Mouse (Mus musculus) adrenal gland, postnatal 14 days (tissue): ENCODE data around the gene Gramd1b. TPM values are rescaled to one million over a fixed set of nuclear protein-coding genes. Genes with fewer than 3 reads are reported as not detected.
A peak's percentile ranks its signal among the peaks of the same experiment; 100 is the strongest.

ENCODE experiments used
- DNase-seq: peaks from one replicate; pipeline ENCODE4 v3.0.0; 2021; ENCODE audit warnings: mixed read lengths
- total RNA-seq: library from RNA; stranded (reverse); gene quantifications from 2 replicates; pipeline ENCODE4 v1.2.3, GENCODE M21; 2021

Gramd1b gene
- total RNA-seq, 1 experiment from 2014 or later, result 489 TPM

DNA sequence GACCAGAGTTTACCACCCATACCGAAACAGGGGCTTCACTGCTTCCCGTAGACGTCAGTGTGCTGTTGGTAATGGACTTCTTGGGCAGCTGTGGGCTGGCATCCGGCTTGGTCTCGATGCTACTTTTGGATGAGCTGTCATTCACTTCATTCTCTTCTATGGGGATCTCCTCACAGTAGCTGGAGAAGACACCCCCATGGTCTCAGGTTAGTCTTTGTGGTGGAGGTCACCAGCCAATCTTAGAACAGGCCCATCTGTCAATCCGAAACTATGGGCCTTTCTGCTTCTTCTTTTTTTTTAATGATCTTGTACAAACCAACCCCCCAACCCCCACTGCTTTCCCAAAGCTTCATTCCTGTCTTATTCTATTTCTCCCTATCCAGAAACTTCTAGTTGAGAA lies 221.3 kb downstream of the Gramd1b start:
- DNase-seq, result no peak

- no peak for DNase-seq
These were observed 223.9 kb downstream of the Gramd1b start for GRCm38 (mm10) chr9:40307311-40307710.

DNA sequence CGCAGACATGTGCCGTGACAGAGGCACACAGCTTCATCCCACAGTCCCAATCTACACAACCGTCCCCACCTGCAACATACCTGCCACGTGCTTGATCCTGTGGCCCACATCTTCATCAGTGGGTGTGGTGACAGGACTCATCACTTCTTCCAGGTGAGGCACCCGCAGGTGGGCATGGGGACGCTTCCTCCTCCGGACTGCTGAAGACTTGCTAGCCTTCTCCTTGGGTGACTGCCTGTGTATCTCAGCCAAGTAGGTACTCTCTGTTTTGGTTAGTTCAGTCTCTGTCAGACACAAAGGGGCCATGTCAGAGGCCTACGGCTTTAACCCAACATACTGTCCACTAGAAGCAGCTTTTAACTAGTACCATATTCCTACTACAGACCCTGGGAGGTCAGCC lies 226.9 kb downstream of the Gramd1b start:
- DNase-seq, result no peak

GRCm38 (mm10) chr9:40302375-40302774 lies 228.8 kb downstream of the Gramd1b start:
- DNase-seq, result no peak

GRCm38 (mm10) chr9:40301475-40301874 lies 229.7 kb downstream of the Gramd1b start:
- peak; percentile 57 for DNase-seq

DNA sequence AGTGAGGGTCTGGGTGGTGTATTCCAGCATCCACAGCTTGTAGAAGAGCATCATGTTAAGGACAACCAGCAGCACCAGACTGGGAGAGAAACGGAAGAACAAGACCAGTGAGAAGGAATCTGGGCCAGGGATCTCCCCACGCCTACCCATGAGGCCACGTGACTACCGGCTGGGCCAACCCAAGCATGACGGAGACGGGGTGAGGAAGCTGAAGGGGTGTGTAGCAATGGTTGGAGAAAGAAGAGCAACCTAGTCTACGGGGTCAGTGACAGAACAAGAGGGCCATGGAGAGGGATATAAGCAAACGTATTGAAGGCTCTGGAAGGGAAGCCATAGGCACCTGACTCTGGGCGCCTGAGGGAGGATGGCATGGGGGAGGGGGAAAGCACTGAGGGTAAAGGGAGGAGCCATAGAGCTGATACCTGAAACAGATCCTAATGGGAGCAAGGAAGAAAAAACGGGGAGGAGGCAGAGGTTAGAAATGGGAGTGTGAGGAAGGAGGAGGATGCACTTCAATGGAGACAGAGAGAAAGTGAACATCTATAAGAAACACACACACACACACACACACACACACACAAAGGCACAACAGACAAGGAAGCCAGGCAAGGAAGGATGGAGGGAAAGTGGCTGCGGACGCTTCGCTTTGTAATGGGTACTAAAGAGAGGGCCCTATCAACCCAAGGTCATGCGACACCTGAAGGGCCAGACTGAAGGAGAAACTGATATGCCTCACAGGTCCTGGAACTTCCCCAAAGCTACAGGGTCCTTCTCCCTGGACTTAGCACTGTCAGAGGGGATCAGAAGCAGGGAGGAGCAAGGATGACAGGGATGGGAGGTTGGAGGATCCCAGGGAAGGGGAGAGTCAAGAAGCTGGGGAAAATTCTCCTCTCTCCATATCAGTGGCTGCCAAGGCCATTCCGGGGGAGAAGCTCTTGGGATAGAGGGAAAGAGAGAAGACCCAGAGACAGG lies 230.9 kb downstream of the Gramd1b start:
- DNase-seq, result no peak

- no peak for DNase-seq
These were observed 231.9 kb downstream of the Gramd1b start for GRCm38 (mm10) chr9:40299323-40299722.

DNA sequence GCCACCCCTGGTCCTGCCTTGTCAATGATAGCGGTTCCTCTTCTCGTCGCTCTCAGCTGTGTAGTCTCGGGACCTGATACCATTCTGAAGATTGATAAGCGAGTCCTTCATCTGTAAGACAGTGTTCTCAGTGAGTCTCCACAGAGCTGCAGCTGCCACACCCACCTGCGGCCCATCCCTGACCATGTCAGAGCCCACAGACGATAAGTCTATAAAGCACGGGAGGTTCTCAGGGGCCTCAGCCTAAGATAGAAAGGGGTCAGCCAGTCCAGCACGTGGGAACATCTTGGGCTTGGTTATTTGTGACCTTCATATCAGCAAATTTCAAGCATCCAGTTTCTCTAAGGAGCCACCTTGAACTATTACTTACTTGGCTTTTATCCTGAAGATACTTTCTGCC lies 233.2 kb downstream of the Gramd1b start:
- DNase-seq, result no peak

- peak; percentile 53 for DNase-seq
These were observed 234.9 kb downstream of the Gramd1b start for GRCm38 (mm10) chr9:40296251-40296650.

DNA sequence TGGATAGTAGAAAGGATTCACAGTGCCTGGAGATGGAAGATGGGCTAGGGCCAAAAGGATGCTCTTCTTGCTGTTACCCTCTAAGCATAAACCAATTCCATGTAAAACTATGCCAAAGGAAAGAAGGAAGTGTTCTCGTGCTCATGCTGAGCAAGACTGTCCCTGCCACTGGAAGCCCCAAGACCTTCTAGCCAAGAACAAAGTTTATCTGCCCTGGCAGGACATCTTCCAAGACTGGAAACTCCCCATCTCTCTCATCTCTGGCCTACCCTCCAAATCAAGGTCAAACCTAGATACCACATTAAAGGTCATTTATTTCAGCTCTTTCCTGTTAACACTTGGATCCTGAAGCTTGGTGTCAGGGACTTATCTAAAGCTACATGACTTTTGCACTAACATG lies 236.3 kb downstream of the Gramd1b start:
- DNase-seq, result no peak

DNA sequence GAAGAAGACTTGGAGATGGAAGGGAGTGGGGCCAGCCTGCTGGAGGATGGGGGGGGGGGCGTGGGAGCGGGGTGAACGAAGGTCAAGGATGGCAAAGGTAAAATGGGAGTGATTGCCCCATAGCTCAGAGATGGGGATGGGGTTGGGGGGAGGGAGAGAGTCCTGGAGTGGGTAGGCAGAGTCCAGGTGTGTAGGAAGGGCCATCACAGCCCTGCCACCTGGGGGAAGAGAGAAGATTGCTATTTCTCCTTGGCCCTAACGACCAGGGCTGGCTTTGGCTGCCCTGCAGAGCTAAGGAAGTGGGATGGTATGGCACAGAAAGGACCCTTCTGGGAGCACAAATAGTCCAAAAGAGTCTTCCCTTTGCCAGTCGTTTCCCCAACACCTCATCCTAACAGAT lies 237.0 kb downstream of the Gramd1b start:
- DNase-seq, result no peak

DNA sequence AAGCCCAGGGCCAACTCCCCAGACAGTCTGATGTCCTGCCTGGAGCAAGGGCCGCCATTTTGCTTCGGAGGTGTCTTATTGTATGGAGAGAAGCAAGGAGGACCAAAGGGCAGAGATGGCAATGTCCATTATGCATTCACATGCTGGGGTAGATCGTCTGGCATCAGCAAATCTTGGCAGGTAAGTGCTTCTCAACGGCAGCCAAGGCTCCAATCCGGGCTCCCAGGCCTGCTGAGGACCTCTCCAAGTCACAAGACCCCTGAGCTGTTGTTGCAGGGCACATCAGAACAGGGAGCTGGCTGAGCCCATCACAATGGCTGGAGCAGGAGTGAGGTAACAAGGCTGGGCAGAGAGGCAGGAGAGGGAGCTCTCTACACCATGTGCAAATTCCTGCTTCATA lies 237.4 kb downstream of the Gramd1b start:
- no peak for DNase-seq

DNA sequence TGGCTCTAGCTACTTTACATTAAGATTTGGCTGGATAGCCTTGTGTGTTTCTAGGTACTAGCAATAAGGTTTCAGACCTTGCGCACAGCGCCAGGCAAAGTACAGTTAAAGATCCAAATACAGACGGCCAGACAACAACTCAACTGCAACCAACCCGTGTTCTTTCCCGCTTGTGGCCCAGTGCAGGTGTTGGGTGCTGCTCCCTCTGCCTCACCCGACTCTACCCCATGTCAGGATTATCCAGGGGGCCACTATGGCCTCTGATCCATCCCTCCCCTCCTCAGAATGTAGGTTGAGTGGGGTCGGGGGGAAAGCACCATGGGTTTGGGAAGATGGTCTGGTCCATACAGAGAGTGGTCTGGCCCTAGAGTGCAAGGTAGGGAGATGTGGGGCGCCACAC lies 237.9 kb downstream of the Gramd1b start:
- DNase-seq, result no peak

GRCm38 (mm10) chr9:40292475-40292874 lies 238.7 kb downstream of the Gramd1b start:
- no peak for DNase-seq

DNA sequence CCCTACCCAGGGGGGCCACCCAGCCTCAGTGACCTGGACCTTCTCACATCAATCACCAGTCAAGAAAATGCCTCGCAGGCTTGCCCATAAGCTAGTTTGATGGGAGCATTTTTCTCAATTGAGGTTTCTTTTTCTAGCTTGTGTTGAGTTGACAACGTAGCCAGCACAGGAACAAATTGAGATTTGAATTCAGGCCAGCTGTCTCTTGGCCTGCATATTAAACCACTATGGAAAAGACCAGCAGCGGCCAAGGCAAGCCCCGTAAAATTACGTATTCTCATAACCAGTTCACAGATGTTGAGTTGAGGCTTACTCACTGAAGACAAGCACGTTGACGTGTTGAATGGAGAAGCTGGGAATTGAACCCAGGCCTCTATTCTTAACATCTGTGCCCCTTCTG lies 248.2 kb downstream of the Gramd1b start:
- no peak for DNase-seq

- DNase-seq, result no peak
These were observed 251.7 kb downstream of the Gramd1b start for GRCm38 (mm10) chr9:40279438-40279837.

DNA sequence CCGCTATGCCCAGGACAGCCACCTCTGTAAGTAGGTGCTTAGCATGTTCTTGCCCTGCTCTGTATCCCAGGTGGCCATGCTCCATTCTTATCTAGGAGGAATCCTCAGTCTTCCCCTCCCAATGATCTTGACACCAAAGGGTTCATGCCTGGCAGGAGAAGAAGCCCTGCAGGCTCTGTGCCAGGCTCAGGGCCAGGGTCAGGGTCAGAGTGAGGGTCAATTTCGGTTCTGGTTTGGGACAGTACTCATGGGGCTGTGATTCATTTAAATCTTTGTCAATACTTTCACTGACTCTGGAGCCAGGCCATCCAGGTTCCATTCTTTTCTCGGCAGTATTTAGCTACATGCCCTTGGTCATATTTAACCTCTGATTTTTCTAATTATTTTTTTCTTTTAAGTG lies 253.5 kb downstream of the Gramd1b start:
- no peak for DNase-seq

DNA sequence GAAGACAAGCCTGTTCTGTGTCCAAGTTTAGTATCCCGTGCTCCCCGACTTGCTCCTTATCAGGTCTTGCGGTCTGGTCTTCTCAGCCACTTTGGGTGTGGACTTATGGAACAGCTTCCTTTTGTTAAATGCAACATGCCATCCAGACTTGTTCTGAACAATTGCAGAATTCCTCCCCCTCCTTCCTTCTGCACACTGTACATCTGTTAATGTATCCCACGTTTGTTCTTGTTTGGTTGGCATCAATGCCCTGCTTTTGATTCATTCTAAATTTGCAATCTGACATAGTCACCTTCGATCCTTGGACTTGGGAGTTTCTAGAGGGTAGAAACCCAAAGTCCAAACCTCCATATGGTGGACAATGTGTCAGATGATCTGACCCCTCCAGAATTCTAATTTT lies 255.3 kb downstream of the Gramd1b start:
- no peak for DNase-seq

DNA sequence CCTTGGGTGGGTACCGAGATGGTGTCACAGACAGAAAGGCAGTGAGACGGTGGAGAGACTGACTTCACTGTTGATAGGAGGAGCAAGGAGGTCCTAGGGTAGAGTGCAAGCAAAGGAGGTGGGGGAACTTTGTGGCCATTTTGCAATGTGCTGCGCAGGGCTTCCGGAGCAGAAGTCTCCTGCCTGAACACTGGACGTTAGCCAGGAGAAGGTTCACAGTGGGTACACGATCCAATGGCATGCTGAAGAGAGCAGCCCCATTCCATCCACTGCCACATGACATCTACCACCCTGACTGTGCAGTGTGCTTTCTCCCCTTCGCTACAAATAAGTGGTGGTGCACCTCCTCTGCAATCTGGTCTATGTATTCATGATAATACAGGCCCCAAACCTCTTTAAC lies 258.4 kb downstream of the Gramd1b start:
- no peak for DNase-seq

GRCm38 (mm10) chr9:40271075-40271474 lies 260.1 kb downstream of the Gramd1b start:
- DNase-seq, result no peak

- DNase-seq, result no peak
These were observed 261.3 kb downstream of the Gramd1b start for GRCm38 (mm10) chr9:40269880-40270279.

DNA sequence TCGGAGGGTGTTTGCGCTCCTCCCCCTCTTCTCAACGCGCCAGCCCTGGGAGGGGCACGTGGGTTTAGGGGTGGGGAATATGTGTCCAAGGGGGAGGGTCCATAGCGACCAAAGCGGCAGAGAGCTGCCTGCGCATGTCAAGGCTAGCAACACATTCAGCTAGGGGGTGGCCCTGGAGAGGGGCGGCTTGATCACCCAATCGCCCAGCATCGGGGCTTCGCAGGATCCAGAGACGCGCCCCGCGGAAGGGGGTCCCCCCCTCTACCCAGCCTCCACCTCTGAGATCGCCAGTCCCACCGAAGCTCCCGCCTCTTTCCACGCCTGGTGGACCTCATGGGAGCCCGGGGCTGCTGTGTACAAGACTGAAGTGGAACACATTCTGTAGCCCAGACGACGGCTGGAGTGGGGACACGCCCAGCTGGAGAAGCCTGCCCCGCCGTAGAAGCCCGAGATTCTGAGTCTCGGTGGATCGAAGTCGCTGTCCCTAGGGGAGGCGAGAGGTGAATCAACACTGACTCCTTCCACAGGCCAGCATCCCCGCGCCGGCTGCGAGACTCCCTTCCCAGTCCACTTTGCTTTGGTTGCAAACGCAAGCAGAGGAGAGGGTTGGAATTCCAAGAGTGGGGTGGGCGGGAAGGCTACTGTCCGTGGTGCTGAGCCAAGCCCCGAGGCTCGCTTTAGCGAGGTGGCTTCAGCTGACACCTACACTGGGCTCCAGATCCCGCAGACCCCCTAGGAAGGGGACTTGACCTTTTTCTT lies 261.9 kb downstream of the Gramd1b start, which contains the start of gene Scn3b:
Scn3b (plus strand) TSS at position 115 of the 759 bp plus-strand sequence.
- DNase-seq, result peak; percentile 68

- no peak for DNase-seq
These were observed 262.5 kb downstream of the Gramd1b start for GRCm38 (mm10) chr9:40268748-40269102.
